13 mouse cellular contexts compared by ENCODE assay signal in genomic region chr6:91111141-91111953, GRCm38 (mm10). TPM values are rescaled to one million over a fixed set of nuclear protein-coding genes. Genes with fewer than 3 reads are reported as not detected.
DNase-seq lines count a peak whose midpoint lies in the region; ATAC-seq and TF ChIP-seq lines count a peak whose summit lies in the region.
"Had no signal": no experiment of that assay in that cellular context is flagged by ENCODE, and none has a peak within 500 bp of the region (broad histone marks: within the 10 kb centered on the region; RNA-seq: fewer than 3 reads in every experiment).

No protein-coding gene starts in this region.

- no peak for ATAC-seq in liver, embryonic 16.5 days (ENCODE audit: low read depth)

- peaks cover 57% of the 10 kb centered on the region for H3K4me1 ChIP-seq in liver, embryonic 16.5 days (ENCODE audit: control insufficient read depth, low read depth, low read length)

- peak; percentile 40 to 44 for DNase-seq in spleen, adult 18-20 months
- no peak for DNase-seq in spleen, adult 12 weeks (ENCODE audit: low spot score)
- DNase-seq in ZHBTc4 (ENCODE audit: low read depth, low spot score) = peak; percentile 68
- DNase-seq in thymus, postnatal 4 days = peak; percentile 40
- DNase-seq in urinary bladder, postnatal 25 days (ENCODE audit: low spot score) = no peak
- DNase-seq in testis, postnatal 14 days (ENCODE audit: low spot score) = no peak
- DNase-seq in layer of hippocampus, adult 2 months (ENCODE audit: low spot score in 2 of 2) = no peak
- DNase-seq: embryo, embryonic 11 days; gastrocnemius, postnatal 14 days; heart, postnatal 10 days; kidney, adult 18-20 months; lung, postnatal 14 days had no signal

- H3K4me2 ChIP-seq in liver, embryonic 16.5 days (ENCODE audit: low read depth, low read length) = peak overlapping the region; percentile 39

- H3K27ac ChIP-seq in liver, embryonic 16.5 days (ENCODE audit: low read length) = peak overlapping the region; percentile 60
- H3K27ac ChIP-seq in layer of hippocampus, adult 2 months = no peak overlapping the region

- H3K4me3 ChIP-seq in liver, embryonic 16.5 days (ENCODE audit: low read depth, low read length) = no peak overlapping the region
- no peak overlapping the region for H3K4me3 ChIP-seq in layer of hippocampus, adult 2 months

- no peak overlapping the region for H3K9ac ChIP-seq in liver, embryonic 16.5 days (ENCODE audit: low read depth, low read length)

- TF ChIP-seq CTCF in layer of hippocampus, adult 2 months (conservative IDR thresholded peaks at IDR 0.05) = no peak

- no peaks in the 10 kb centered on the region for H3K9me3 ChIP-seq in liver, embryonic 16.5 days (replicated peaks; ENCODE audit: control insufficient read depth, low read length)

- no peaks in the 10 kb centered on the region for H3K27me3 ChIP-seq in liver, embryonic 16.5 days (ENCODE audit: control insufficient read depth, insufficient read depth, low read depth, low read length)

- 51% methylated on average over 10 of the region's 10 CpGs for WGBS in liver, embryonic 16.5 days (ENCODE audit: insufficient replicate concordance)

- no peaks in the 10 kb centered on the region; the same call in 1 of the 2 replicates for H3K36me3 ChIP-seq in liver, embryonic 16.5 days (ENCODE audit: control insufficient read depth, insufficient read depth)

RNA-seq across cellular contexts. Expression of gene Nup210, which starts 5.3 kb away (rescaled TPM):
- 32.3 and 33.2 TPM in 2 replicates for polyA plus RNA-seq in liver, embryonic 16.5 days (2015; fragmentation: Nextera tagmentation; extraction: Ambion mirVana)
- total RNA-seq in layer of hippocampus, adult 2 months (2021) = 10 to 100 TPM; 19.9 to 22.3 TPM

RNA-seq across cellular contexts. Expression of gene Hdac11, which starts 45.1 kb away (rescaled TPM):
- 4.5 and 4.8 TPM in 2 replicates for polyA plus RNA-seq in liver, embryonic 16.5 days (2015; fragmentation: Nextera tagmentation; extraction: Ambion mirVana)
- 100 to 1,000 TPM; 154 to 156 TPM for total RNA-seq in layer of hippocampus, adult 2 months (2021)

Comparison
In these comparisons a context has a peak if more than half of its experiments do, and no peak if none do; other contexts are left out.
1. DNase-seq: peak in spleen, adult 18-20 months (2 of 2), ZHBTc4 (single experiment) and thymus, postnatal 4 days (single experiment); none in spleen, adult 12 weeks (single experiment), urinary bladder, postnatal 25 days (single experiment), testis, postnatal 14 days (single experiment) and layer of hippocampus, adult 2 months (0 of 2).